Mouse (Mus musculus): ENCODE measurements around the gene Dennd1b. TPM values are rescaled to one million over a fixed set of nuclear protein-coding genes. Genes with fewer than 3 reads are reported as not detected.

Dennd1b gene
- polyA plus RNA-seq, 1 experiment from 2014 or later = 27.1 TPM

DNA sequence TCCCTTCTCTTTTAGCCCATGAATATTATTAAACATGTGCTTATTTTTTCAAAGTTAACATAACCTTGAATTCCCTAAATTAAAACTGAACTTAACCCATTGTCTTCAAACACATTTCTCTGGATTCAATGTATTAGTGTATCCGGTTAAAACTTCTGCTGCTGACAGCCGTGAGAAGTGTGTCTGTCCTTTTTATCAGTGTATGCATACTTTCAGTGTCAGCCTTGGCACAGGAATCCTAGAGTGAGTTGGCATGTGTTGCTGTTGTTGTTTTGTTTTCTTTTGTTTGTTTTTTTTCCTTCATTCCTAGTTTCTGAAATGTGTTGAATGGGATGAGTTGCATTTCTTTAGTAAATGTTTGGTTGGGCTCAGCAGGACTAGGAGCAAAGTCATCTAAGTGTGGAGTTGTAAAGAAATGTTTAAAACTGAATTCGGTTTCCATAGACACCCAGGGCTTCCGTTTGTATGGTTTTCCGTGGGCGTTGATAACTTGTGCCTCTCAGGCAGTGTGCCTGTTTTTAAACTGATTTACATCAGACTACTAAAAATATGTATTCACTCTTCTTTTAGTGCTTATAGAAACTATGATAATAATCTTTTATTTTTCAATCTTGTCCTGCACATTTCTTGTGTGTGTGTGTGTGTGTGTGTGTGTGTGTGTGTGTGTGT lies 217.4 kb downstream of the Dennd1b start:
- no peak for DNase-seq (ENCODE audit: low spot score)

DNA sequence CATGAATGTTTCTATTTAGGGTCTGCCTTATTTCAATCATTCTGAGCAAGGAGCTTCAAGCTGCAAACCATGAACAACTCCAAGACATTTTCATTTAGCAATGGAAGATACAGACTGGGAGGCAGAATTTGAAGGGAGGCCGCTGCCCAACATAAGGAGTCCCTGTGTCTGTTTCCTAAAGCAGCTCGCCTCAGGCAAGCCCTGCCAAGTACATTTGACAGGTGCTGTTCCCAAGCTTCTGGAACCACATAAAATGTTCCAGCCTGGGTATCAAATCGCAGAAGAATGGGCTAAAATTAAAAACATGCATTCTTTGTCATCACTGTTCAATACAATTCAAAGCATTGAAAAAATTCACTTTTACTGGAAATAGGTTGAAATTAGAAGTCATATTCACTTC lies 229.4 kb downstream of the Dennd1b start:
- no peak for DNase-seq (ENCODE audit: low spot score)

DNA sequence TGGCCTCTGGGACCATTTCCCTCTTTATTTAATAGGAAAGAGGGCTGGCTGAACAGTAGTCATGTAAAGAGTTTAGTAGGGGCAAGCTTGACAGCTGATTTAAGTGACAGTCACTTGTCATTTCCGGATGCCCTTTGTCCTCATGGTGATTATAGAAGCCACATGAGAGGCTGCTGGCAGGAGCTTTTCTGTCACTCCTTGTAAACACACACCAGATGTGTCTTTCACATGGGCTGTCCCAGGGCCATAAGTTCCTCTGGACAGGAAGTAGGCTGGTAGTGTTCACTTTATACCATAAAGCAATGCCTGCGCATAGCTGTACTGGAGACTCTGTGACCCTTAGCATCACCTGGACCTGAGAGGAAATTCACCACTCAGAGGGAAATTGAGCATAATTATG lies 230.8 kb downstream of the Dennd1b start:
- no peak for DNase-seq (ENCODE audit: low spot score)

DNA sequence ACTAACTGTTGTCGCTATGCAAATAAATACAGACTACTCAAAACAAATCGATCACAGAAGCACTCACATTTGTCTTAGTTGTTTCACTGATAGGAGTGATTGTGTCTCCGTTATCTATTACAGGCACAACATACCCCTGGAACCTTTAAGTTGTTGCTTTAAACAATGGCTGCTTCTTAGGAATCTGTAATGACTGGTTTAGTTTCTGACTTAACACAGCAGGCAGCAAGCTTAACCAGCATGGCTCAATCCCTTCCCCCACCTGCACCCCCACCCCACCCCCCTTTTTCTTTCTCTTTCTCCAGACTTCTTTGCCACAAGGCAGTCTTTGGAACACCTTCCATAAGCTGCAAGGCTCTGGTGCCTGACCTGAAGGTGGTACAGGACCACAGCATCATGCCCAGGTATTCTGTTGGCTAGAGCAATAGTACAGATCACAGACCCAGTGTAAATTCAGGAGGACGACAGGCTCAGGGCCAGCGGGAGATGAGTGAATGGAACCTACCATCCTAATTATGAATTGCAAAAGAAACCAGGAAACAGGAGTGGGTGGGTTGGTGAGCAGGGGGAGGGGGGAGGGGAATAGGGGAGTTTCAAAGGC lies 231.3 kb downstream of the Dennd1b start:
- DNase-seq (ENCODE audit: low spot score) = no peak

DNA sequence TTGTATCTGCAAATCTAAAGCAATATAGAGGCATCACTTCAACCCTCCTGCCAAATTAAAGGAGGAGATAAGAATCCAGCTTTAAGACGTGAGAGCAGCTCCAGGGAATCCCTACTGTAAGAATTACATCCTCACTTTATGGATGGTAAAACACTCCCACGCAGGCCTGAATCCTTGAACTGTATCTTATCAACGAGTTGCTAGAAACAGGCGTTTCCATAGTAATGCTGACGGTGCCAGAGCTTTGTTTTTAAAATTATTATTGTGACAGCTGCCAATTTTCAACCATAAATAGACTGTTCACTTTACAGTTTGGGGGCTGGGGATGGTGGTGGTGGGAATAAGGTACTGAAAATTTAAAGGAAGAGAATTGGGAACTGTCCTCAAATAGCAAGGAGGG lies 239.8 kb downstream of the Dennd1b start:
- DNase-seq (ENCODE audit: low spot score) = no peak

DNA sequence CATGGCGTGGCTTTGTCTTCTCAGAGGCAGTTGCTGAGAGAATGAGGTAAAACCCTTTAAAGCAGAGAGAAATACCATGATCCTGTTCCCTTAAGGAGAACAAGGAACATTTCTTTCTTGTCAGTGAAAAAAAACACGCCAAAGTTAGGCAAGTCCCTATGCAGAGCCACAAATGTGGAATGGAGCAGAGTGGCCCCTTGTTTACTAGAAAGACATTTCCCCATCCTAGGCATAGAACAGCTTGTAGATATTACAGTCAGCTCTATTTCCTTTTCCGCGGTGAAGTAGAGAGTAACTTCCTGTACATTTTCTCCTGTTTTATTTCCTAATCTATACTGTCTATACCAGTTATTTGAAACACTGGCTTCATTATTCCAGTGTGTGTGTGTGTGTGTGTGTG lies 243.0 kb downstream of the Dennd1b start:
- no peak for DNase-seq (ENCODE audit: low spot score)

DNA sequence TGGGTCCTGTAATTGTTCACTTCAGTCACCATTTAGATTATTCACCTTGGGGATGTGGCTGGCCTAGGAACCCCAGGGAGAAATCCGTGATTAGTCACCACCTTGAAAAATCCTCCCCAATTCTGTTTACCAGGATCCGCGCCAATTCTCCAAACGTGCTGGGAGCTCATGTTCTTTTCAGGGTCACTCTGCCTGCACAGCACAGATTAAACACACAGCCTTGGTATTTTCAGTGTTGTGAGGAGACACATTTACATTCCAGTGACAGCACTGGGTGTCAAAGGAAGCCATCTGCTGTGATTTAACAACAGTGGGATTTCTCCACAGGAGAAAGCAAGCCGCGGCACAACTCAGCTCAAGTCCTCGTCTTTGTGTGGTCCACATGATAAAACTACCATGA lies 246.6 kb downstream of the Dennd1b start:
- DNase-seq (ENCODE audit: low spot score) = no peak

DNA sequence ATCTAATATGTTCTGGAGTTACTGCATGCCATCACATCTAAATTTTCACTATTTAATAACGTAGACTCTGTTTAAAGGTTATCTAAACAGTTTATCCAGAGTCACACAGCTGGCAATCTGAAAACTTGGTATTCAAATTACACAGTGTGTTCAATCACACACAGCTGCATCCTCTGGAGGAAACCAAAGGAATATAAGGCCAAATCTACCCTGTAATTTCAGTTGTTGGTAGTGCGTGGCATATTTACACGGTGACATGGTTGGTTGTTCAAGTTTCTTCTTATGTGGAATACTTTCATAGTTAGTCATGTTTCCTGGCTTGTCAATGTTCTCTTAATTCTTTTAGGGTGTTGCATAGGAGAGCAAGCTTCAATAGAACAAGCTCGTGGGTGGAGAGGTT lies 247.3 kb downstream of the Dennd1b start:
- DNase-seq (ENCODE audit: low spot score) = no peak

DNA sequence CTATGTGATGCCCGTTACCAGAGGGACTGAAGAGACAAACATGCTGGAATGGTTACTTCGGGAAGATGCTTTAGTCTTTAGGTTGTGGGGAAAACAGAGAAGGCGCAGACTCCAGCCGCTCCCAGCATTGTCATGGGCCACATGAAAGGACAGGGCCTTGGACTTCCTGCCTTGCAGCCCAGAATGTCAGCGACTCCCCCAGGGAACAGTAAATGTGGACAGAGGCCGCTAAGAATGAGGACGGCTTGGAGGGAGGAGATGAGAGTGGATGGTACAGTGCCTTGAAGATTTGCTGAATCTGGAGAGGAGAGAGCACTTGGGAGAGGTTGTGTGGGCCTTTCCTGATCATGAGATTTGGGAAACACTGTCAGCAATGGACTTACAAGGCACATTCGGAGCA lies 252.1 kb downstream of the Dennd1b start:
- no peak for DNase-seq (ENCODE audit: low spot score)

DNA sequence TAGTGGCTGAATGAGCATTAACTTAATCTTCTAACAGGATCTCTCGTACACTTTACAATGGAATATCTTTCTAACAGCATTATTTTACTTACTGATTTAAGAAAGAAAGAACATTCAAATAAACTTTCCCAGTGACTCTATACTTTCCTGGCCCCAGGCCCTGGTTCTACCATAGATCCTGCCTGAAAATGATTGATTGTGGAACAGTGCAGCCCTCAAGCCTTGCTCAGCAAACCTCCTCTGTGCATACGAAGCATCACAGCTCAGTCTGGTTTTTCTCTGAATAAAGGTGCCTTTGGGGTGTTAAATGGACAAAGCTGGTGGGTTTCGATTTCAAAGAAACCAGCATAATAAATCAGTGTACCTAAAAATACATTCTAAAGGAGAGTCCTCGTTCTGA lies 260.6 kb downstream of the Dennd1b start:
- DNase-seq (ENCODE audit: low spot score) = no peak

DNA sequence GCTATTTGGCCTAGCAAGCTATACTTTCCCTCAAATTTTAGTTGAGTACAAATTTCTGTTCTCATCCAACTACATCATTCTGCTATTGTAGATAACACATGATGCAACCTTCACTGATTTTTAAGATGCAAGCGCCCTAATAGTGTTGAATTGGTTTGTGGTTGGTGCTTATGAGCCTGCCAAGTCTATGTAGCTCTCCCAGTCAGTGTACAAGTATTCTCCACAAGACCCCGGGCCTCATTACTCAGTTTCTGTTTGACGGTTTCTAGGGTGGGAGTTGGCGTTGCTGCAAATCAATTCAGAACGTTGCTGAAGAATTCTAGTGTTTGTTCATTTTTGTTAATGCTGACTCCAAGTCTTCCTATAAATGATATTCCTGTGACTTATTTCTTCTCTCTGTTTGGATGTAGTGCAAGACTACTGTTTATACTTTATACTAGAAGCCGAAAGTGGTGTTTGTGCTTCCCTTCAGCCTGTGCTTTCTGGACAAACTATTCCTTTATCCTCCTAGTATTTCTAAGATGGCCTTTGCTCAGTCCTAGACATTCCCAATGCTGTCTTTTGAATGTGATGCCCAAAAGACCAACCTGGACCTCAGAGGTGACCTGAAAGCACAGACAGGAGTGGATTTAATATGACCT lies 261.2 kb downstream of the Dennd1b start:
- DNase-seq (ENCODE audit: low spot score) = no peak

Other genes starting within 250 kb of the Dennd1b start
- gene Lhx9, start 114.9 kb upstream of the Dennd1b start, polyA plus RNA-seq (2015; fragmentation: Nextera tagmentation; extraction: Ambion mirVana) = not detected in 2 replicates
- 57.3 and 59.5 TPM in 2 replicates for gene 2310009B15Rik, start 106.6 kb upstream of the Dennd1b start, polyA plus RNA-seq (2015; fragmentation: Nextera tagmentation; extraction: Ambion mirVana)